Mouse (Mus musculus) sigmoid colon, adult 10 weeks (tissue): ENCODE data around the gene 1700034I23Rik. TPM values are rescaled to one million over a fixed set of nuclear protein-coding genes. Genes with fewer than 3 reads are reported as not detected.

ENCODE experiments used
- polyA plus RNA-seq: library from polyadenylated mRNA; stranded (reverse); fragments of 350-450 nt; fragmentation: Illumina TruSeq; extraction: RNeasy Lipid Tissue Mini Kit (QIAGEN cat#74804); gene quantifications from one replicate; pipeline ENCODE4 v1.2.3, GENCODE M21; 2014; ENCODE audit warnings: low read depth, low replicate concordance

1700034I23Rik gene
- polyA plus RNA-seq = not detected

GRCm38 (mm10) chr3:40902443-40902842 lies at the start of gene 1700034I23Rik:
Gene 1700034I23Rik (minus strand): TSS chr3:40902543.

GRCm38 (mm10) chr3:40949170-40949902 lies 47.0 kb upstream of the 1700034I23Rik start, which contains the start of gene Larp1b:
Gene Larp1b (plus strand): TSS chr3:40949828.

Other genes with a start within 250 kb of the 1700034I23Rik start
- 0.32 TPM for gene Slc25a31, start 193.7 kb downstream of the 1700034I23Rik start, polyA plus RNA-seq
- gene Hspa4l, start 158.0 kb downstream of the 1700034I23Rik start, polyA plus RNA-seq = 90.5 TPM
- 14.9 TPM for gene Plk4, start 102.5 kb downstream of the 1700034I23Rik start, polyA plus RNA-seq
- gene Mfsd8, start 55.7 kb downstream of the 1700034I23Rik start, polyA plus RNA-seq = 33.2 TPM
- gene Abhd18, start 55.6 kb downstream of the 1700034I23Rik start, polyA plus RNA-seq = 27.0 TPM
- gene Larp1b, start 47.3 kb upstream of the 1700034I23Rik start, polyA plus RNA-seq = 124 TPM
- 77.9 TPM for gene Pgrmc2, start 180.5 kb upstream of the 1700034I23Rik start, polyA plus RNA-seq